Mouse (Mus musculus) cerebellum, adult 11 months (tissue): Measurements from ENCODE around the gene Padi6.

Source experiments
- DNase-seq: peaks from one replicate; pipeline ENCODE4 v3.0.0; 2022

Gene Padi6

GRCm38 (mm10) chr4:140742543-140742942 is at the start of gene Padi6:
TSS of gene Padi6 (minus strand) at chr4:140742643.
- DNase-seq = no peak

GRCm38 (mm10) chr4:140791071-140791470 is 48.6 kb upstream of the Padi6 start:
- no peak for DNase-seq

- DNase-seq = no peak
Measured at GRCm38 (mm10) chr4:140789983-140790382, 47.5 kb upstream of the Padi6 start.

GRCm38 (mm10) chr4:140788983-140789382 is 46.5 kb upstream of the Padi6 start:
- peak; percentile 16 for DNase-seq

- DNase-seq = no peak
Measured at GRCm38 (mm10) chr4:140788264-140788663, 45.8 kb upstream of the Padi6 start.

GRCm38 (mm10) chr4:140787414-140787813 is 45.0 kb upstream of the Padi6 start:
- DNase-seq = no peak

- no peak for DNase-seq
Measured at GRCm38 (mm10) chr4:140785217-140785616, 42.8 kb upstream of the Padi6 start.

- DNase-seq = no peak
Measured at GRCm38 (mm10) chr4:140784292-140784945, 42.0 kb upstream of the Padi6 start.

GRCm38 (mm10) chr4:140782821-140783220 is 40.4 kb upstream of the Padi6 start:
- DNase-seq = no peak

- no peak for DNase-seq
Measured at GRCm38 (mm10) chr4:140780507-140780906, 38.1 kb upstream of the Padi6 start.

- DNase-seq = no peak
Measured at GRCm38 (mm10) chr4:140779803-140780397, 37.5 kb upstream of the Padi6 start.

GRCm38 (mm10) chr4:140776623-140777022 is 34.2 kb upstream of the Padi6 start:
- no peak for DNase-seq

- no peak for DNase-seq
Measured at GRCm38 (mm10) chr4:140775876-140776275, 33.4 kb upstream of the Padi6 start.

GRCm38 (mm10) chr4:140774893-140775292 is 32.5 kb upstream of the Padi6 start:
- no peak for DNase-seq

GRCm38 (mm10) chr4:140774025-140774800 is 31.8 kb upstream of the Padi6 start, which contains the start of gene Padi4:
TSS of gene Padi4 (minus strand) at chr4:140774236.
- DNase-seq = no peak

- DNase-seq = no peak
Measured at GRCm38 (mm10) chr4:140771091-140771490, 28.6 kb upstream of the Padi6 start.

- DNase-seq = no peak
Measured at GRCm38 (mm10) chr4:140770433-140770832, 28.0 kb upstream of the Padi6 start.

GRCm38 (mm10) chr4:140768973-140769372 is 26.5 kb upstream of the Padi6 start:
- DNase-seq = no peak

GRCm38 (mm10) chr4:140765936-140766335 is 23.5 kb upstream of the Padi6 start:
- DNase-seq = no peak

GRCm38 (mm10) chr4:140763158-140763557 is 20.7 kb upstream of the Padi6 start:
- peak; percentile 18 for DNase-seq

GRCm38 (mm10) chr4:140761601-140762000 is 19.2 kb upstream of the Padi6 start:
- no peak for DNase-seq

- DNase-seq = no peak
Measured at GRCm38 (mm10) chr4:140755811-140756210, 13.4 kb upstream of the Padi6 start.

- DNase-seq = no peak
Measured at GRCm38 (mm10) chr4:140753366-140753765, 10.9 kb upstream of the Padi6 start.

- peak; percentile 4 for DNase-seq
Measured at GRCm38 (mm10) chr4:140750328-140750727, 7.9 kb upstream of the Padi6 start.
